Mouse (Mus musculus) midbrain, postnatal 0 days (tissue): ENCODE measurements around the gene Dynlt1b. TPM values are rescaled to one million over a fixed set of nuclear protein-coding genes. Genes with fewer than 3 reads are reported as not detected.
"Not testable (repeated sequence)": the region's sequence is repeated elsewhere in the genome, so short reads cannot be mapped to it uniquely, and the experiment has no call there.

ENCODE experiments used
- ATAC-seq: fragments of 200-750 bp; cut with Nextera tagmentation; 2 replicates; pipeline ENCODE4 v1.8.0; 2017; ENCODE audit warnings: moderate number of reproducible peaks, mild to moderate bottlenecking, moderate TSS enrichment, moderate library complexity; ENCODE audit not compliant: low FRiP score
- DNase-seq: peaks from one replicate; pipeline ENCODE4 v3.0.0-alpha.2; 2015; ENCODE audit warnings: low spot score
- H3K27ac ChIP-seq: fragments of 300-500 bp; sonication (generic); 2 replicates; pipeline ENCODE4 v1.5.1; 2014; ENCODE audit warnings: low read depth, mild to moderate bottlenecking, low read length, mixed read lengths
- H3K27me3 ChIP-seq: fragments of 300-500 bp; sonication (generic); 2 replicates; pipeline ENCODE4 v1.6.1; 2014; ENCODE audit warnings: low read length, control low read depth, mixed read lengths; ENCODE audit not compliant: insufficient read depth
- H3K36me3 ChIP-seq: fragments of 300-500 bp; sonication (generic); 2 replicates; pipeline ENCODE4 v1.6.1; 2014; ENCODE audit warnings: low read length, control low read depth, mixed read lengths; ENCODE audit not compliant: insufficient read depth
- H3K4me1 ChIP-seq: fragments of 300-500 bp; sonication (generic); 2 replicates; pipeline ENCODE4 v1.6.1; 2014; ENCODE audit warnings: mild to moderate bottlenecking, control low read depth, antibody characterized with exemption, low read length, mixed read lengths; ENCODE audit not compliant: insufficient read depth
- H3K4me2 ChIP-seq: fragments of 300-500 bp; sonication (generic); 2 replicates; pipeline ENCODE4 v1.6.1; 2014; ENCODE audit warnings: low read depth, mild to moderate bottlenecking, low read length, mixed read lengths; ENCODE audit not compliant: poor library complexity, severe bottlenecking
- H3K4me3 ChIP-seq: fragments of 300-500 bp; sonication (generic); 2 replicates; pipeline ENCODE4 v1.5.1; 2014; ENCODE audit warnings: low read depth, mild to moderate bottlenecking, low read length, moderate library complexity
- H3K9ac ChIP-seq: fragments of 300-500 bp; sonication (generic); replicated peaks from 2 replicates; pipeline ENCODE4 v1.6.1; 2014; ENCODE audit warnings: mild to moderate bottlenecking, low read length, moderate library complexity, mixed read lengths; ENCODE audit not compliant: poor library complexity, severe bottlenecking
- H3K9me3 ChIP-seq: fragments of 300-500 bp; sonication (generic); 2 replicates; pipeline ENCODE4 v1.6.1; 2016; ENCODE audit warnings: low read length, control low read depth
- WGBS: fragments of 180-500 bp; shearing (Covaris S2); extraction: QIAGEN DNeasy Blood & Tissue Kit; methylation state at CpG from one replicate; pipeline ENCODE4 v1.1.7; 2014; 5-methylcytosine and 5-hydroxymethylcytosine counted together
- polyA plus RNA-seq: library from polyadenylated mRNA; unstranded; fragments of >200 nt; fragmentation: Nextera tagmentation; extraction: Ambion mirVana; gene quantifications from 2 replicates; pipeline ENCODE4 v1.2.1, GENCODE M21; 2015
- total RNA-seq: library from RNA; depleted of rRNA; stranded (reverse); fragments of >200 nt; gene quantifications from 2 replicates; pipeline ENCODE4 v1.2.3, GENCODE M21; 2014

Gene Dynlt1b
- total and polyA plus RNA-seq, 2 experiments from 2014 or later, result 625 to 1,251 TPM

DNA sequence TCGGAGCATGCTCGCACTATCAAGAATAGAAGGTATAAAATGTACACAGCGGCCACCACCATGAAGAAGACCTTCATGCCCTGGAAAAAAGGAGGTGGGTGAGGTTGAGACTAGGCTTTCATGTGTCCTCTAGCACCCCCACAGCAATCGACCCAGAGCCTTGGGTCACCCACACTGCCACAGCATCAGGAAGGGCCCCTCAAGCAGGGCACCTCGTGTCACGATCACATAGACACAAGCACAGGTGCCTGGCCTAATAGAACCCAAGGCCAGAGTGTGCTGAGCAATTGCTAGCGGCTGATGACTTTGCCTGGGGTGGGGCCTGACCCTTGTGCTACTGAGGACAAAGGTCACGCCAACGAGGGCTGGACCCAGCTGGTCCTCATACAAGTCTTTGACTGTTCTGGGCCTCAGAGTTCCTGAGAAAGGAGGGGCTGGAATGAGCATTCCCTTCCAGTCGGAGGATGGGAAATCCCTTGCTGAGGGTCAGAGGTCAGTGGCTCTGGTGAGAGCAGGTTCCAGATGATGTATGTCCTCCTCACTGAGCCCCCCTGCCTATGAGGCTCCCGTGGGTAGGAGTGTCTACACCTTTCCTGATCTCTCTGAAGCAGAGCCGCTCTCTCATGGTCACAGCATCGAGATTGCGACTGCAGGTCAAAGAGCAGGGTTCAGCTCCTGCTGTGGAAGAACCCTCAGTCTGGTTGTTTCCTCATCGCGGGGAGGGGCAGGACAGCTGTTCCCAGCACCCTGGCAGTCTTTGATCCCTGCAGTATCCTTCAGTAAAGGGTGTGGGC is 16.1 kb downstream of the Dynlt1b start:
- not testable (repeated sequence) for ATAC-seq, H3K4me1 ChIP-seq, H3K27me3 ChIP-seq, H3K9me3 ChIP-seq, H3K9ac ChIP-seq, H3K4me3 ChIP-seq, H3K36me3 ChIP-seq, H3K27ac ChIP-seq, H3K4me2 ChIP-seq, DNase-seq
- 75% methylated on average over 7 of the region's 16 CpGs for WGBS

DNA sequence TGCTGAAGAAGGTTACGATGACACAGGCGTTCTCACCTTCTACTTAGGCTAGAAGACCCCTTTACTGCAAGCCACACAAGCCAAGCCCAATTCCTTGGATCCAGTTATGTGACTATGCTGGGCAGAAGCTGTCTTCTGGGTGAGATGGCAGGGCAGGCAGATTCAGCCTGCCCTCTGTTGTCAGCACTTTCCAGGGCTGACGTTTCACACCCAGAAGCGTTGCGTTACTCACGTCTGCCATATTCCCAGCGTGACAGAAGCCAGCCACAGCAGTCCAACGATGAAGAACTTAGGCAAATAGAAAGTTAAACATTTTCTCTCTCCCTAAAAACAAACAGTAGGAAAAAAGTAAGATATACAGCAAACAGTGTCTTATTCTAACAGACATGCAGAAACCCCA is 18.4 kb downstream of the Dynlt1b start:
- not testable (repeated sequence) for H3K36me3 ChIP-seq, ATAC-seq, DNase-seq, H3K9me3 ChIP-seq, H3K27me3 ChIP-seq, H3K4me3 ChIP-seq, H3K4me1 ChIP-seq, H3K27ac ChIP-seq, H3K4me2 ChIP-seq, H3K9ac ChIP-seq
- WGBS, result 91% methylated on average over 8 of the region's 8 CpGs

DNA sequence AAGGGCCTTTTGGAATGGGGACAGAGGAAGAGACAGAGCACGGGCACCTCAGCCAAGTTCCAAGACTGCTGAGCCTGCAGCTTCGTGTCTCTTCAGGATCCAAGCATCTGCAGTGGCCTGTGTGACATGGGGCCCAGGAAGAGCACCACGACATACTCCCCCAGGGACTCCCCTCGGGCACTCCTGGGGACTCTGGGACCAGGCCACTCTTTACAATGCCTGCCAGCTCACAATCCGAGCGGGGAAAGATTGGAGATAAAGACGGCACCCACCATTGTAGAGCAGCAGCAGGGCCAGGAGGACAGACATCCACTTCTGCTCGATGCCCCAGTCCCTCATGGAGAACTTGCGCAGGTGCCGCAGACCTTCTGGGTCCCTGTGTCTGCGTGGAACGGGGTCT is 19.3 kb downstream of the Dynlt1b start:
- H3K9ac ChIP-seq, DNase-seq, H3K27me3 ChIP-seq, ATAC-seq, H3K36me3 ChIP-seq, H3K4me2 ChIP-seq, H3K4me1 ChIP-seq, H3K4me3 ChIP-seq, H3K27ac ChIP-seq, H3K9me3 ChIP-seq: not testable (repeated sequence)
- WGBS, result 88% methylated on average over 12 of the region's 12 CpGs

DNA sequence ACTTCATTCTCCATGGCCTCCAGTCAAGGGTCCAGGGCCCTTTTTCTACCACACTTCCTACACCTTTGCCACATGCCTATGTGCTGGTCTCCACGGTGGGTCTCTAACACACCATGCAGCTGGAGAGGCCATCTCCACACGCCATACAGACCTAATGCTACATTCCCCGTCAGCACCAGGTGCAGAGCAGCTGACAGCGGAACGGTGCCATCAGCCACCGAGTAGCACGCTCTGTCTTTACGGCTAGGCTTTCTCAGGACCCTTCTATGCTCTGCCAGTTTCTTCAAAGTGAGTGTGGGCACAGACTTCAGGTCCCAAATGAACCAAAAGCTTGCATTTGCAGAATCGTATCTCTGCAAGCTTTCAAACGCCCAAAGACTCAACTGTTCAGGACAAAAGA is 21.3 kb downstream of the Dynlt1b start:
- not testable (repeated sequence) for H3K4me1 ChIP-seq, H3K4me3 ChIP-seq, H3K36me3 ChIP-seq, H3K9me3 ChIP-seq, H3K27ac ChIP-seq, DNase-seq, H3K9ac ChIP-seq, ATAC-seq, H3K27me3 ChIP-seq, H3K4me2 ChIP-seq
- 89% methylated on average over 2 of the region's 10 CpGs for WGBS

DNA sequence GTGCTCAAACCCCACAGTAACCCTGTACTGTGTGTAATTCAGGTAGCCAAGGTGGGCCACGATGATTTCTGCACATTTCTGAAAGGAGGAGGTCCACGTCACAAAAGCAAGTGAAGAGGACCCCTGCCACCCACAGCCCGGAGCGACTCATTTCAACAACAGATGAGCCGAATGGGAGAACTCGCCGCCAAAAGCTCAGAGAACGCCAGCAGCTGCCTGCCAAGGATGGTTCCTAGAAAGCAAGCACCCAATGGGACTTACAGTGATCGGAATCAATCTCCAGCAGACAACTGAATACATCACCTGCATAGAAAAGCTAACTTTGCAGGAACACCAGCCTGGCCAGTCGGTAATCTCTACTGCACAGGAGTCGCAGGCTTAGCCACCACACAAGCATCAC is 22.8 kb downstream of the Dynlt1b start:
- not testable (repeated sequence) for H3K9me3 ChIP-seq, H3K36me3 ChIP-seq, H3K27me3 ChIP-seq, H3K9ac ChIP-seq, H3K4me3 ChIP-seq, H3K4me1 ChIP-seq, H3K4me2 ChIP-seq, ATAC-seq, H3K27ac ChIP-seq
- peak; percentile 18 for DNase-seq
- WGBS, result 93% methylated on average over 8 of the region's 11 CpGs

DNA sequence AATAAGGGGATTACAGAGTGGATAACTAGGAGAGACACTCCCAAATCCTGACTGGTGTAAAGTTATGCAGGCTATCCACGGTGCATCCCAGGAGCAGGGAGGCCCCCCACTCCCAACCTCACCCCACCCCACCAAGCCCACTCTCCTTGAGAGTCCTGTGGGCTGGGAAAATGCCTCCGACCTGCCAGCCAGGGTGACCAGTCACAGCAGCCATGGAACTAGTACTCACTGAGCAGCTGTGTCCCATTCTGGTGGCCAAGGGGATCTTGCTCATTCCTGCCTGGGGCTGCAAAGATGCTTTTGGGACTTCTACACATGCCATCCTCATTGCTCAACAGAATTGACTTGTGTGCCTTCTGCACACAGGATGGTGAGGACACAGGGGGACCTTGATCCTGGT is 24.8 kb downstream of the Dynlt1b start:
- H3K4me3 ChIP-seq, H3K36me3 ChIP-seq, H3K27ac ChIP-seq, H3K27me3 ChIP-seq, H3K9me3 ChIP-seq, H3K4me2 ChIP-seq, DNase-seq, H3K4me1 ChIP-seq, H3K9ac ChIP-seq: not testable (repeated sequence)
- 0 out of 2 replicates have a peak, but pooled peaks have one; percentile 11 for ATAC-seq
- WGBS, result 90% methylated on average over 2 of the region's 2 CpGs

DNA sequence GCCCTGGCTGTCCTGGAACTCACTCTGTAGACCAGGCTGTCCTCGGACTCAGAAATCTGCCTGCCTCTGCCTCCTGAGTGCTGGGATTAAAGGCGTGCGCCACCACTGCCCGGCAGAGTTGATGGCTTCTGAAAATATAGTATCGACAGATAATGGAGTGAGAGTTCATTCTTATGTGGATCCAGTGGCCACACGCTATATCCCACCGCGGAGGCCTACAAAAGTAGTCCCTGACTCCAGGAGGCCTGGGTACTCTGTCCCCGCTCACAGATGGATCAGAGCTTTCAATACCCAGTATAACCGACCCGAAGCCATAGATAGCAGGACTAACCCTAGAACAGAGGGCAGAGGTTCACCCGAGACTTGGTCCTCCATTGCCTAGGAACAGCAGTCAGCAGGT is 26.0 kb downstream of the Dynlt1b start:
- ATAC-seq, result not testable (repeated sequence)
- WGBS, result 96% methylated on average over 11 of the region's 12 CpGs

DNA sequence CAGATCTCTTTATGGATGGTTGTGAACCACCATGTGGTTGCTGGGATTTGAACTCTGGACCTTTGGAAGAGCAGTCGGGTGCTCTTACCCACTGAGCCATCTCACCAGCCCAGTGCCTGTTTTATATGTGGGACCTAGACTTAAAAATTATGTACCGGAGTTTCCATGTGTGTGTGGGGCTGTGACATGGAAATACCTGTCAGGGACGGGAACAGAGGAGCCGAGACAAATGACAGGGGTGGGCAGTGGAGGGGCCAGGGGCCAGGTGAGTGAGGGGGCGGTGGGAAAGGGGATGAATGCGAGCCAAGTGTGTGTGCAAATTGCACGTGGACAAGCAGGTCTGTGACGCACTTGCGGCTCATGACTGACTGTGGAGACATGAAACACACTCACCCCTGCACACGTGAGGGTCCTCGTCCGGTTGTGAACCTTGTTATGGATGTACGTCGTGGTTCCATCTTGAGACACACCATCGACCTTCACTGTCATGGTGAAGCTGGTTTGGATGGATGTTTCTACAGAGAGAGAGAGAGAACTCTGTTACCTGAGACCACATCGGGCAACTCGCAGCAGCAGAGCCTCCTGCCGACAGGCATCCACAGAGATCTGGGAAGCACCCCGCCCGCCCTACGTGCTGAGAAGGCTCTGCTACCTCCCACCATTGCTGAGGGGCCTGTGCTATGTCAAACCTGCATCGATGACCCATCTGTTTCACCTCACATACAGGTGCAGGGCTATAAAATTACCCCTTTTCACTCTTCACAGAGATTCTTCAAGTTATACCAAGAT is 26.9 kb downstream of the Dynlt1b start:
- 91% methylated on average over 13 of the region's 22 CpGs for whole genome bisulfite sequencing
- not testable (repeated sequence) for H3K4me2 ChIP-seq, H3K4me3 ChIP-seq, H3K27ac ChIP-seq, H3K9ac ChIP-seq, H3K27me3 ChIP-seq, H3K4me1 ChIP-seq, ATAC-seq, H3K9me3 ChIP-seq, DNase-seq, H3K36me3 ChIP-seq

More for the DNA sequence above, 26.0 kb downstream of the Dynlt1b start:
- H3K4me1 ChIP-seq, H3K4me2 ChIP-seq, H3K27me3 ChIP-seq, H3K9me3 ChIP-seq, H3K36me3 ChIP-seq, DNase-seq, H3K27ac ChIP-seq, H3K9ac ChIP-seq, H3K4me3 ChIP-seq: not testable (repeated sequence)
